Mouse (Mus musculus): ENCODE results near the gene Arhgap28. TPM values are rescaled to one million over a fixed set of nuclear protein-coding genes. Genes with fewer than 3 reads are reported as not detected.

Gene Arhgap28
- total RNA-seq, 2 experiments from 2014 or later: 1.4 to 1.8 TPM

- no peak for DNase-seq
Observed at GRCm38 (mm10) chr17:67993371-67994045, 10.4 kb downstream of the Arhgap28 start.

- no peak for DNase-seq
Observed at GRCm38 (mm10) chr17:67989716-67990115, 14.2 kb downstream of the Arhgap28 start.

- DNase-seq: peak; percentile 71 to 86
Observed at GRCm38 (mm10) chr17:67988920-67989621, 14.8 kb downstream of the Arhgap28 start.

GRCm38 (mm10) chr17:67985532-67985931 is 18.4 kb downstream of the Arhgap28 start:
- DNase-seq: no peak

- DNase-seq: no peak
Observed at GRCm38 (mm10) chr17:67980573-67980972, 23.3 kb downstream of the Arhgap28 start.

- DNase-seq: no peak
Observed at GRCm38 (mm10) chr17:67979248-67979647, 24.7 kb downstream of the Arhgap28 start.

- DNase-seq: peak; percentile 69 to 74
Observed at GRCm38 (mm10) chr17:67978786-67979185, 25.1 kb downstream of the Arhgap28 start.

- DNase-seq: no peak
Observed at GRCm38 (mm10) chr17:67976465-67976864, 27.5 kb downstream of the Arhgap28 start.

GRCm38 (mm10) chr17:67976027-67976426 is 27.9 kb downstream of the Arhgap28 start:
- DNase-seq: no peak

- DNase-seq: no peak
Observed at GRCm38 (mm10) chr17:67974679-67975078, 29.2 kb downstream of the Arhgap28 start.

GRCm38 (mm10) chr17:67966853-67967540 is 36.9 kb downstream of the Arhgap28 start:
- no peak for DNase-seq

- DNase-seq: no peak
Observed at GRCm38 (mm10) chr17:67962858-67963257, 41.1 kb downstream of the Arhgap28 start.

GRCm38 (mm10) chr17:67962020-67962419 is 41.9 kb downstream of the Arhgap28 start:
- no peak for DNase-seq

GRCm38 (mm10) chr17:67958909-67959308 is 45.0 kb downstream of the Arhgap28 start:
- DNase-seq: no peak

- no peak for DNase-seq
Observed at GRCm38 (mm10) chr17:67957603-67958002, 46.3 kb downstream of the Arhgap28 start.

GRCm38 (mm10) chr17:67955876-67956690 is 47.8 kb downstream of the Arhgap28 start:
- DNase-seq: no peak

GRCm38 (mm10) chr17:67954961-67955360 is 49.0 kb downstream of the Arhgap28 start:
- DNase-seq: no peak

GRCm38 (mm10) chr17:67950523-67951213 is 53.3 kb downstream of the Arhgap28 start:
- peak in 1 of 2 experiments; percentile 33 for DNase-seq

- no peak for DNase-seq
Observed at GRCm38 (mm10) chr17:67948601-67949000, 55.3 kb downstream of the Arhgap28 start.

- no peak for DNase-seq
Observed at GRCm38 (mm10) chr17:67945453-67945852, 58.5 kb downstream of the Arhgap28 start.

- DNase-seq: no peak
Observed at GRCm38 (mm10) chr17:67944256-67944655, 59.7 kb downstream of the Arhgap28 start.

- DNase-seq: no peak
Observed at GRCm38 (mm10) chr17:67941026-67941425, 62.9 kb downstream of the Arhgap28 start.

Data from heart, adult 18-20 months (tissue).